Mouse (Mus musculus): ENCODE data around the gene Il12a. TPM values are rescaled to one million over a fixed set of nuclear protein-coding genes. Genes with fewer than 3 reads are reported as not detected.
"Not testable (repeated sequence)": the region's sequence is repeated elsewhere in the genome, so short reads cannot be mapped to it uniquely, and the experiment has no call there.

The Il12a gene
- polyA plus RNA-seq, 1 experiment, result 7.0 TPM

DNA sequence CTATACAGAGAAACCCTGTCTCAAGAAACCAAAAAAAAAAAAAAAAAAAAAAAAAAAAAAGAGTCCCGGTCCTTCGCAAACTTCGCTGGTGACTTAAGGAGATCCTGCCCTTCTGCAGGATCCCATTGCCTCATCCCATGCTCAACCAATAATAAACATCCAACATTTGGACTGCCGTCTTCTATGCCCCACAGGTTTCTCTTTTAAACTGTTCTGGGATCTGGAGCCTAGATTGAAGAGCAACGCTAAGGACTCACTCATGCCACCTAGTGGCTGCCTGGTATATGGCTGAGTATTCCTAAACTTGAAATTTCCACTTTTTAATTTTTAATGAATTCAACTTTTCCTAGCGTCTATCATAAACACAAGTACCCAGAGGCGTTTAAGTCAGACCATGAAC, 23.1 kb downstream of the Il12a start:
- peak; percentile 73 for TF ChIP-seq CTCF (IDR thresholded peaks at IDR 0.05; ENCODE audit: extremely low read depth, insufficient read depth, low read length)
- no peak for TF ChIP-seq POLR2A (IDR thresholded peaks at IDR 0.05; ENCODE audit: extremely low read depth, insufficient read depth, low read length)

DNA sequence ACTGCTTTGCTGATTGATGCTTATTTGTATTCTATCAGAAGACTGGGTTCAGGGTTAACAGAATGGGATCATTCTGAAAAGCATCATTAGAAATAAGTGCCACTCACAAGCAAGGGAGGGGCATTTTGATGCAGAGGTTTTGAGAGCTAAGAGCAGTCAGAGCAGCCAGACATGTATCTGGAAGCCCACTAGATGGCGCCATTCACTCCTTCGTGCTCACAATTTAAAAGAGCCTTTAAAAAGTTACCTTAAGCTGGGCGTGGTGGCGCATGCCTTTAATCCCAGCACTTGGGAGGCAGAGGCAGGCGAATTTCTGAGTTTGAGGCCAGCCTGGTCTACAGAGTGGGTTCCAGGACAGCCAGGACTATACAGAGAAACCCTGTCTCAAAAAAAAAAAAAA, 26.9 kb downstream of the Il12a start:
- not testable (repeated sequence) for H3K4me1 ChIP-seq (ENCODE audit: control insufficient read depth, insufficient read depth, low read length); H3K4me3 ChIP-seq (ENCODE audit: insufficient read depth, low read length); H3K27ac ChIP-seq (ENCODE audit: insufficient read depth, low read length)
- TF ChIP-seq CTCF (IDR thresholded peaks at IDR 0.05; ENCODE audit: extremely low read depth, insufficient read depth, low read length), result peak; percentile 77

More for the DNA sequence above, 23.1 kb downstream of the Il12a start:
- Histone ChIP-seq H3K27ac (ENCODE audit: insufficient read depth, low read length) (no peak overlapping the region), H3K4me3 (ENCODE audit: insufficient read depth, low read length) (no peak overlapping the region), H3K4me1 (ENCODE audit: control insufficient read depth, insufficient read depth, low read length) (no peaks in the 10 kb centered on the region)

DNA sequence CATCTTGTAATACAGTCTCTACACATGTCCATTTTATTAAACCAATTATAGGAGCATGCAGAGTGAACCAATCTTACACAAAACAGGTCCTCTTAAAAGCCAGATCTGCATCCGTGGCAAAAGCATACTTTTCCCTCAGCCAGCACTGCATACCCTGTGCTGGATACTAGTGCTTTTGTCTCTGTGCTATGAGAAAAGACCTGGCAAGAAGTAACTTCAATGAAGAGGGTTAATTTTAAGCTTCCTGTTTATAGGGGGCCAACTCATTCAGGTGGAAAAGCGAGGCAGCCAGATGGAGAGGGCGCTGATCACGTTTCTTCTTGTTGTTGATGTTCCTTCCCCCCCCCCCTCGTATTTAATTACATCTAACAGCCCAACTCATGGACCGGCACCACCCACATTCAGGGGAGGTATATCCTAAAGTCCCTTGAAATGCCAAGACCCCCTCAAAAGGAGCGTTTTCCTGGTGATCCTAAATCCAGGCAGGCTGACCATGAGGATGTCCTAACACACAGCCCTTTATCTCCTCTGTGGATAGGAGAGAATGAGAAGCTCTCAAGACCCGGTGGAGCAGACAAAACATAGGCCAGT, 28.9 kb downstream of the Il12a start:
- Histone ChIP-seq H3K4me3 (ENCODE audit: insufficient read depth, low read length) (no peak overlapping the region), H3K27ac (ENCODE audit: insufficient read depth, low read length) (no peak overlapping the region), H3K4me1 (ENCODE audit: control insufficient read depth, insufficient read depth, low read length) (no peaks in the 10 kb centered on the region)
- TF ChIP-seq POLR2A (IDR thresholded peaks at IDR 0.05; ENCODE audit: extremely low read depth, insufficient read depth, low read length) (no peak), CTCF (IDR thresholded peaks at IDR 0.05; ENCODE audit: extremely low read depth, insufficient read depth, low read length) (no peak)

DNA sequence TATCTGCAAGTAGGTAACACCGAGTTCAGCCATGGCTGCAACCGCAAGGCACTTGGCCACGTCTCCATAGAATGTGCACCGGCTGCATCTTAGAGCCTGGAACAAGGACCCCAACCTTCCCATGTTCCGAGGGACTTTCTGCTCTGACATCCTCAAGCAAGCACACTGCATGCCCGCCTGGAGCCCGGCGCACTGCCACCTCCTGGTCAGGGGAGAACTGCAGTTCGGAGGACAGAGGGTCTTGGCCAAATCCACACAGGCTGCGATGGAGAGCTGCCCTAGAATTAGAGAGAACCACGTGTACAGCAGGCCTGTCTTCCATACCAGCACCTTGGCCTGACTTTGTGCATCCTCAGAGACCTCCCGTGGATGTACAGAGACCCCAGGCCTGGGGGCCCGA, 29.8 kb downstream of the Il12a start:
- no peak for TF ChIP-seq POLR2A (IDR thresholded peaks at IDR 0.05; ENCODE audit: extremely low read depth, insufficient read depth, low read length)
- TF ChIP-seq CTCF (IDR thresholded peaks at IDR 0.05; ENCODE audit: extremely low read depth, insufficient read depth, low read length), result peak; percentile 60

DNA sequence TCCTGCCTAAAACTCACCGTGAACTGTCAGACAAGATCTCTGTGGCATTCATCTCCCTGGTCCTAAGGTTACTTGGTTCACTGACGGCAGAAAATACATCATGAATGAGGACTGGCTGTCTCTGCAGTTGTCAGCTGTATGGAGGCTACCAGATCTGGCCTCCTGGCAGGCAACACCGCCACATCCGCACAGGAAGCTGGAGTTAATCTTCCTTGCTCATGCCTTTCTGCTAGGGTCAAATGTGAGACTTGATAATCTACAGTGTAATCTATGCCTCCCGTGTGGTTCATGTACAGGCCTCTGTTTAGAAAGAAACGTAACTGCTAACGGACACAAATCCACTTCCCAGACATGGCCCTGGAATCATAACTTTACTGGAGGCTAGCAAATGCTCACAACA, 51.5 kb downstream of the Il12a start:
- no peak overlapping the region for H3K27ac ChIP-seq (ENCODE audit: insufficient read depth, low read length)
- TF ChIP-seq CTCF (IDR thresholded peaks at IDR 0.05; ENCODE audit: extremely low read depth, insufficient read depth, low read length) (no peak), POLR2A (IDR thresholded peaks at IDR 0.05; ENCODE audit: extremely low read depth, insufficient read depth, low read length) (no peak)
- peaks cover 3% of the 10 kb centered on the region for H3K4me1 ChIP-seq (ENCODE audit: control insufficient read depth, insufficient read depth, low read length)
- no peak overlapping the region for H3K4me3 ChIP-seq (ENCODE audit: insufficient read depth, low read length)

More for the DNA sequence above, 29.8 kb downstream of the Il12a start:
- H3K4me3 ChIP-seq (ENCODE audit: insufficient read depth, low read length), result no peak overlapping the region
- H3K4me1 ChIP-seq (ENCODE audit: control insufficient read depth, insufficient read depth, low read length), result no peaks in the 10 kb centered on the region
- H3K27ac ChIP-seq (ENCODE audit: insufficient read depth, low read length), result no peak overlapping the region

DNA sequence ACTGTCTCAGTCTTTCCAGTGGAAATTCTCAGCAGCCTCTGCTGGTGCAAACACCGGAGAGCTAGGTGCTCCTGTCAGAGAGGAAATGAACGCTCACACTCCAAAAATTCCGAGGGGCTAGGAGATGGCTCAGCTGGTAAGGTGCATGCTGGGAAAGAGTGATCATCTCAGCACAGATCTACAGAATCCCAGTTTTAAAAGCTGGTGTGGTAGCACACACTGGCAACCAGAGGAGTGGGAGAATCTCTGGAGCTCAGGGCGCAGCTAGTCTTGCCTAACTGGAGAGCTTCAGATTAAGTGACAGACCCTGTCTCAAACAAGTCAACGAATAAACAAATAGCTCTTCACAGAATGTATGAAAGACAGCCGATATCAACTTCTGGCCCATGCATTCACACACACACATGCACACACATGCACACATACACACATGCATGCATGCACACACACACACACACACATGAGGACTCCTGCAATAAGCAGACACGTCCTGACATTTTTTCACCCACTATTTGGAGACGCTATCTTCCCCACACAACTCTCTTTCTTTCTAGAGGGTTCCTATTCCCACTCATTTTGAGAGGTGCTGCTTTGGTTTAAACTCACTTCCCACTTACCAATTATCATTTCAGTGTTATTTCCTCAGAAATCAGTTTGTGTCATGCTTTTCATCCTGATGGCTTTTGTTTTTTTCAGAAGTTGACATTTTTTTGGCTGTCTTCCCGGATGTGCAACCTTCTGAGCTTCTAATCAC, 52.5 kb downstream of the Il12a start:
- no peak for TF ChIP-seq CTCF (IDR thresholded peaks at IDR 0.05; ENCODE audit: extremely low read depth, insufficient read depth, low read length)
- TF ChIP-seq POLR2A (IDR thresholded peaks at IDR 0.05; ENCODE audit: extremely low read depth, insufficient read depth, low read length), result no peak
- Histone ChIP-seq H3K4me3 (ENCODE audit: insufficient read depth, low read length) (no peak overlapping the region), H3K27ac (ENCODE audit: insufficient read depth, low read length) (no peak overlapping the region), H3K4me1 (ENCODE audit: control insufficient read depth, insufficient read depth, low read length) (peaks cover 3% of the 10 kb centered on the region)

DNA sequence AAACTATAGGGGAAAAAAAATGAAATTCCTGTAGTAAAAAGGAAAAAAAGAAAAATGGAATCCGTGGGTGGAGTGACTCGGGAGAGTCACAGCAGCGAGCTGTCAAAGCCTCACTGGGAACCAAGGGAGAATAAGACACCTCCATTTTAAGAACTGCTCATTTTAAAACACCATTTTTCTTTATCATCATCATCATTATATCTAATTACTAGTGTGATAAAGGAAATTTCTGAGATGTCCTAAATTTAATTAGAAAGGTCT, 53.0 kb downstream of the Il12a start:
- TF ChIP-seq POLR2A (IDR thresholded peaks at IDR 0.05; ENCODE audit: extremely low read depth, insufficient read depth, low read length) (no peak), CTCF (IDR thresholded peaks at IDR 0.05; ENCODE audit: extremely low read depth, insufficient read depth, low read length) (no peak)
- H3K4me3 ChIP-seq (ENCODE audit: insufficient read depth, low read length), result no peak overlapping the region
- no peak overlapping the region for H3K27ac ChIP-seq (ENCODE audit: insufficient read depth, low read length)
- H3K4me1 ChIP-seq (ENCODE audit: control insufficient read depth, insufficient read depth, low read length), result peaks cover 3% of the 10 kb centered on the region

DNA sequence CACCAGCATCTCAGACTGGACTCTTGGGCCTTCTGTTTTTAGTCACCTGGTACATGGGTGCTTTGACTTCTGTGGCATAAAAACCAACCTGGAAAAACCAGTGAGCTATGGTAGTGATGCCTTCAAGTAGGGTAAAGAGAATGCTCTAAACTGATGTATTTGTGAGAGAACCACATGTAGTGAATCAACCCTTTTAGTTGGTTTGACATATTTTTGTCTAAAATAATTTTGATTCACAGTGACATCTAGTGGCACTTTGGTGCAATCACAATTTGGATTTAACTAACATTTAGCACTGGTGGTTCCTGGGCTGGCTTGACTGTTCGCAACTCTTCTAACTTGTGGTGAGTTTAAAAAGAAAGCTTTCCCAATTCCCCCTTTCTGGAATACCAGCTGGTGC, 53.7 kb downstream of the Il12a start:
- no peak overlapping the region for H3K4me3 ChIP-seq (ENCODE audit: insufficient read depth, low read length)
- peak; percentile 24; the same call in 1 of the 2 replicates for TF ChIP-seq CTCF (IDR thresholded peaks at IDR 0.05; ENCODE audit: extremely low read depth, insufficient read depth, low read length)
- TF ChIP-seq POLR2A (IDR thresholded peaks at IDR 0.05; ENCODE audit: extremely low read depth, insufficient read depth, low read length), result no peak
- H3K27ac ChIP-seq (ENCODE audit: insufficient read depth, low read length), result no peak overlapping the region
- peaks cover 3% of the 10 kb centered on the region for H3K4me1 ChIP-seq (ENCODE audit: control insufficient read depth, insufficient read depth, low read length)

DNA sequence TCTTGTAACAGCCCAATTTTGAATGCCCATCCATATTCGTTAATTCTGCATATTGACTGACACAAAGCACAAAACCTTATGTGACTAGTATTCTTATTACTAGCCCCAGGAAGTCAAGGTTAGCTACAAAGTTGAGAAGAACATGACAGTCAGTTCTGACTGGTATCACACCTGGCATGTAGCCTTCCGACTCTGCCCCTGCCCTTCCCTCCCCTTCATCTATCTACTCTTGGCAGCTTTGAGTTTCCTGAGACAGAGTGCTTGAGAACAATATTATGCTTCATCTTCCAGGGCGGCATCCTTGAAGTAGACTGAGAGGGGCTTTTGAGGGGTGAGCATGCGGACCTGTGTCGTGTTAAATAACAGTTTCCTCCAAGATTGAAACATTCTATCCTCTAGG, 54.6 kb downstream of the Il12a start:
- no peak overlapping the region for H3K4me3 ChIP-seq (ENCODE audit: insufficient read depth, low read length)
- peaks cover 3% of the 10 kb centered on the region for H3K4me1 ChIP-seq (ENCODE audit: control insufficient read depth, insufficient read depth, low read length)
- TF ChIP-seq POLR2A (IDR thresholded peaks at IDR 0.05; ENCODE audit: extremely low read depth, insufficient read depth, low read length) (no peak), CTCF (IDR thresholded peaks at IDR 0.05; ENCODE audit: extremely low read depth, insufficient read depth, low read length) (no peak)
- H3K27ac ChIP-seq (ENCODE audit: insufficient read depth, low read length), result no peak overlapping the region

DNA sequence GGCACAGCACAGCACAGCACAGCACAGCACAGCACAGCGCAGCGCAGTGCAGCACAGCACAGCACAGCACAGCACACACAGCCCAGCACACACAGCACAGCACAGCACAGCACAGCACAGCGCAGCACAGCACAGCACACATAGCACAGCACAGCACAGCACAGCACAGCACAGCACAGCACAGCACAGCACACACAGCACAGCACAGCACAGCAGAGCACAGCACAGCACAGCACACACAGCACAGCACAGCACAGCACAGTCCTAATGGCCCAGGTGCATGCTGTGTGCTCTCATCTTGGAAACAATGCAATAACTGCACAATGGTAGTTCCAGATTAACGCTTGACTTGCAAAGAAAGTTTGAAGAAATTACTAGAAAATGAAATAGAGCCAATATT, 55.8 kb downstream of the Il12a start:
- not testable (repeated sequence) for H3K4me1 ChIP-seq (ENCODE audit: control insufficient read depth, insufficient read depth, low read length); H3K4me3 ChIP-seq (ENCODE audit: insufficient read depth, low read length); H3K27ac ChIP-seq (ENCODE audit: insufficient read depth, low read length)

Other genes starting within 250 kb of the Il12a start
- gene 1110032F04Rik, start 178.9 kb downstream of the Il12a start, polyA plus RNA-seq (2012; rRNA removed), result 15.6 and 18.9 TPM in 2 replicates